Mouse (Mus musculus) activated CD4-positive, CD25-positive, alpha-beta regulatory T cell, adult 9 weeks (primary cell): ENCODE results near the gene Rnf148. TPM values are rescaled to one million over a fixed set of nuclear protein-coding genes. Genes with fewer than 3 reads are reported as not detected.

Experiments used
- polyA plus RNA-seq: library from polyadenylated mRNA; unstranded; fragments of 100-300 nt; shearing (Covaris generic); gene quantifications from one replicate; pipeline ENCODE4 v1.2.1, GENCODE M21; 2017

Rnf148 gene
- polyA plus RNA-seq: not detected

GRCm38 (mm10) chr6:23655036-23655435, at the start of gene Rnf148:
TSS of gene Rnf148 (minus strand) at chr6:23655136.

GRCm38 (mm10) chr6:23650205-23650604, 4.7 kb downstream of the Rnf148 start, which contains the start of gene Rnf133:
TSS of gene Rnf133 (minus strand) at chr6:23650305.

Other genes starting within 250 kb of the Rnf148 start
- gene Rnf133, start 4.8 kb downstream of the Rnf148 start, polyA plus RNA-seq: not detected
- not detected for gene Cadps2, start 184.3 kb upstream of the Rnf148 start, polyA plus RNA-seq